Mouse (Mus musculus): ENCODE measurements around the gene Parva.

The Parva gene

GRCm38 (mm10) chr7:112473649-112474435 is 46.5 kb downstream of the Parva start:
- DNase-seq: peak; percentile 51

- peak; percentile 42 for DNase-seq
These were observed 51.8 kb downstream of the Parva start for GRCm38 (mm10) chr7:112479116-112479515.

GRCm38 (mm10) chr7:112481031-112481430 is 53.7 kb downstream of the Parva start:
- DNase-seq: no peak

GRCm38 (mm10) chr7:112482572-112482971 is 55.3 kb downstream of the Parva start:
- DNase-seq: no peak

GRCm38 (mm10) chr7:112483382-112483781 is 56.1 kb downstream of the Parva start:
- DNase-seq: no peak

- DNase-seq: no peak
These were observed 63.5 kb downstream of the Parva start for GRCm38 (mm10) chr7:112490825-112491224.

GRCm38 (mm10) chr7:112491737-112492136 is 64.4 kb downstream of the Parva start:
- DNase-seq: no peak

- DNase-seq: peak; percentile 51
These were observed 68.6 kb downstream of the Parva start for GRCm38 (mm10) chr7:112495950-112496349.

GRCm38 (mm10) chr7:112496921-112497320 is 69.6 kb downstream of the Parva start:
- DNase-seq: no peak

GRCm38 (mm10) chr7:112498591-112499301 is 71.4 kb downstream of the Parva start:
- no peak for DNase-seq

GRCm38 (mm10) chr7:112499453-112500133 is 72.3 kb downstream of the Parva start:
- no peak for DNase-seq

- DNase-seq: no peak
These were observed 72.8 kb downstream of the Parva start for GRCm38 (mm10) chr7:112500134-112500490.

GRCm38 (mm10) chr7:112502050-112502809 is 74.9 kb downstream of the Parva start:
- no peak for DNase-seq

- no peak for DNase-seq
These were observed 75.5 kb downstream of the Parva start for GRCm38 (mm10) chr7:112502845-112503244.

GRCm38 (mm10) chr7:112503448-112503847 is 76.1 kb downstream of the Parva start:
- DNase-seq: no peak

GRCm38 (mm10) chr7:112503917-112504316 is 76.6 kb downstream of the Parva start:
- no peak for DNase-seq

- DNase-seq: no peak
These were observed 81.8 kb downstream of the Parva start for GRCm38 (mm10) chr7:112509107-112509506.

- no peak for DNase-seq
These were observed 83.2 kb downstream of the Parva start for GRCm38 (mm10) chr7:112510336-112511048.

GRCm38 (mm10) chr7:112511309-112511708 is 84.0 kb downstream of the Parva start:
- DNase-seq: no peak

GRCm38 (mm10) chr7:112512257-112512656 is 85.0 kb downstream of the Parva start:
- DNase-seq: no peak

- DNase-seq: no peak
These were observed 85.6 kb downstream of the Parva start for GRCm38 (mm10) chr7:112512895-112513294.

GRCm38 (mm10) chr7:112514636-112515193 is 87.4 kb downstream of the Parva start:
- DNase-seq: no peak
